Mouse (Mus musculus): ENCODE data around the gene Isg15.

Isg15 gene

GRCm38 (mm10) chr4:156203001-156203412 lies 2.4 kb upstream of the Isg15 start, which contains the start of gene AW011738:
TSS of gene AW011738 (plus strand) at chr4:156203304.
- peak; percentile 92 for DNase-seq (ENCODE audit: low read depth)

- DNase-seq (ENCODE audit: low read depth): no peak
Observed at GRCm38 (mm10) chr4:156202462-156202893, 1.9 kb upstream of the Isg15 start.

- DNase-seq (ENCODE audit: low read depth): peak; percentile 78
Observed at GRCm38 (mm10) chr4:156197829-156198205, 2.8 kb downstream of the Isg15 start.

- peak; percentile 73 for DNase-seq (ENCODE audit: low read depth)
Observed at GRCm38 (mm10) chr4:156197131-156197828, 3.3 kb downstream of the Isg15 start, which contains the start of gene Agrn. TSS of gene Agrn (minus strand) at chr4:156197488.

- DNase-seq (ENCODE audit: low read depth): peak; percentile 54
Observed at GRCm38 (mm10) chr4:156195927-156196870, 4.4 kb downstream of the Isg15 start.

- no peak for DNase-seq (ENCODE audit: low read depth)
Observed at GRCm38 (mm10) chr4:156194346-156194745, 6.3 kb downstream of the Isg15 start.

GRCm38 (mm10) chr4:156193906-156194305 lies 6.7 kb downstream of the Isg15 start:
- no peak for DNase-seq (ENCODE audit: low read depth)

- DNase-seq (ENCODE audit: low read depth): no peak
Observed at GRCm38 (mm10) chr4:156193200-156193590, 7.4 kb downstream of the Isg15 start.

- DNase-seq (ENCODE audit: low read depth): no peak
Observed at GRCm38 (mm10) chr4:156192421-156193199, 8.0 kb downstream of the Isg15 start.

GRCm38 (mm10) chr4:156188811-156189323 lies 11.8 kb downstream of the Isg15 start:
- DNase-seq (ENCODE audit: low read depth): no peak

- DNase-seq (ENCODE audit: low read depth): no peak
Observed at GRCm38 (mm10) chr4:156188162-156188810, 12.3 kb downstream of the Isg15 start.

- DNase-seq (ENCODE audit: low read depth): no peak
Observed at GRCm38 (mm10) chr4:156185950-156186850, 14.4 kb downstream of the Isg15 start.

- no peak for DNase-seq (ENCODE audit: low read depth)
Observed at GRCm38 (mm10) chr4:156185456-156185949, 15.1 kb downstream of the Isg15 start.

- DNase-seq (ENCODE audit: low read depth): no peak
Observed at GRCm38 (mm10) chr4:156184291-156184954, 16.2 kb downstream of the Isg15 start.

- no peak for DNase-seq (ENCODE audit: low read depth)
Observed at GRCm38 (mm10) chr4:156183747-156184146, 16.9 kb downstream of the Isg15 start.

GRCm38 (mm10) chr4:156177630-156178029 lies 23.0 kb downstream of the Isg15 start:
- no peak for DNase-seq (ENCODE audit: low read depth)

- no peak for DNase-seq (ENCODE audit: low read depth)
Observed at GRCm38 (mm10) chr4:156171828-156172227, 28.8 kb downstream of the Isg15 start.

GRCm38 (mm10) chr4:156169129-156169528 lies 31.5 kb downstream of the Isg15 start:
- DNase-seq (ENCODE audit: low read depth): no peak

GRCm38 (mm10) chr4:156168611-156169010 lies 32.0 kb downstream of the Isg15 start:
- DNase-seq (ENCODE audit: low read depth): no peak

Data from induced T-regulatory cell, adult 2 months (primary cell).